Mouse (Mus musculus) Muller cell, postnatal 12 days (primary cell): ENCODE results near the gene Vmn2r19.
"Not testable (repeated sequence)": the region's sequence is repeated elsewhere in the genome, so short reads cannot be mapped to it uniquely, and the experiment has no call there.

Experiments
- DNase-seq: peaks from one replicate; pipeline ENCODE4 v3.0.0-alpha.2; 2015; ENCODE audit errors: inconsistent ontology term

The Vmn2r19 gene

GRCm38 (mm10) chr6:123308033-123308432 is at the start of gene Vmn2r19:
TSS of gene Vmn2r19 (plus strand) at chr6:123308333.
- no peak for DNase-seq

GRCm38 (mm10) chr6:123258946-123259345 is 49.2 kb upstream of the Vmn2r19 start:
- DNase-seq, result no peak

- DNase-seq, result peak; percentile 78
These were observed 48.1 kb upstream of the Vmn2r19 start for GRCm38 (mm10) chr6:123259889-123260603.

- DNase-seq, result no peak
These were observed 47.3 kb upstream of the Vmn2r19 start for GRCm38 (mm10) chr6:123260868-123261267.

- DNase-seq, result no peak
These were observed 46.5 kb upstream of the Vmn2r19 start, which contains the start of gene Clec4d for GRCm38 (mm10) chr6:123261555-123262161. TSS of gene Clec4d (plus strand) at chr6:123262111.

GRCm38 (mm10) chr6:123264194-123264593 is 43.9 kb upstream of the Vmn2r19 start:
- DNase-seq, result no peak

GRCm38 (mm10) chr6:123265809-123266208 is 42.3 kb upstream of the Vmn2r19 start:
- no peak for DNase-seq

GRCm38 (mm10) chr6:123266945-123267344 is 41.2 kb upstream of the Vmn2r19 start:
- no peak for DNase-seq

- no peak for DNase-seq
These were observed 28.7 kb upstream of the Vmn2r19 start for GRCm38 (mm10) chr6:123279443-123279842.

GRCm38 (mm10) chr6:123286311-123286710 is 21.8 kb upstream of the Vmn2r19 start:
- no peak for DNase-seq

- no peak for DNase-seq
These were observed 19.2 kb upstream of the Vmn2r19 start for GRCm38 (mm10) chr6:123288931-123289330.

GRCm38 (mm10) chr6:123289753-123290152 is 18.4 kb upstream of the Vmn2r19 start, which contains the start of gene Clec4e:
TSS of gene Clec4e (minus strand) at chr6:123289870.
- DNase-seq, result no peak

- DNase-seq, result no peak
These were observed 15.3 kb upstream of the Vmn2r19 start for GRCm38 (mm10) chr6:123292751-123293400.

- DNase-seq, result not testable (repeated sequence)
These were observed 14.6 kb upstream of the Vmn2r19 start for GRCm38 (mm10) chr6:123293509-123293908.

GRCm38 (mm10) chr6:123296687-123297086 is 11.4 kb upstream of the Vmn2r19 start:
- no peak for DNase-seq

- DNase-seq, result not testable (repeated sequence)
These were observed 1.8 kb upstream of the Vmn2r19 start for GRCm38 (mm10) chr6:123306315-123306714.

- no peak for DNase-seq
These were observed 24.4 kb downstream of the Vmn2r19 start for GRCm38 (mm10) chr6:123332503-123332902.

- peak; percentile 12 for DNase-seq
These were observed 32.0 kb downstream of the Vmn2r19 start for GRCm38 (mm10) chr6:123340093-123340492.

GRCm38 (mm10) chr6:123346141-123346540 is 38.0 kb downstream of the Vmn2r19 start:
- DNase-seq, result peak; percentile 69
